Mouse (Mus musculus): ENCODE data around the gene Zfp868.
"Not testable (repeated sequence)": the region's sequence is repeated elsewhere in the genome, so short reads cannot be mapped to it uniquely, and the experiment has no call there.

Zfp868 gene

DNA sequence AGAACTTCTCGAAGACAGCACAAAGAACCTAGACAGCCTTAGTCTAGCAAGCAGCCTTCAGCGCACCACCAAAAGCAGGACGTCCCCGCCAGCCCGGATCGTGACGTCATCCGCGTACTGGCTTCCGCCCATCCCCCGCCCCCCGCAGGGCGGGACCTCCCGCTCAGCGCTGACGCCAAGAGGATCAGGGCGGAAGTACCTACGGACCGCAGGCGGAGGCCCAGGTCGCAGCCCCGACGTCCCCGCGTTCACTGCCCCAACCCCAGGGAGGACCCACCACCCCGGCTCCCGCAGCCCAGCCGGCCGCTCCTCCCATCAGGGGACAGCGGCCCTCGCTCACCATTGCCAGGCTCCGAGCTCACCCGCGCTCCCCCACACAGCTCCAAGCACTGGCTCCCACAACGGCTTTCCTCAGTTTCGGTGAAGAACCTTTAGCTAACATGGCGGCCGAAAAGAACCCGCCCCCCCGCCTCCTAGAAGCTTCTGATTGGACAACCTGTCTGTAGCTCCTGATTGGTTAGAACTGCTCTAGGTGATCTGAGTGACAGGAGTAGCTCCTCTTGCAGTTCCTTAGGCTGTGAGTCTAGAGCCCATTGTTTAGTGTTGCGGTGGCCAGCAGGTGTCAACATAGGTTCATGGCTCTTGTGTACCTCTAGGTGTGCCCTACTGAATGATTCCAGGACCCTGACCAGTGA lies at the start of gene Zfp868:
Gene Zfp868, minus strand, starts transcription at position 454 of the 695 bp plus-strand sequence.
- peak; percentile 99 for DNase-seq

GRCm38 (mm10) chr8:69665051-69665450 lies 39.7 kb upstream of the Zfp868 start:
- DNase-seq = not testable (repeated sequence)

DNA sequence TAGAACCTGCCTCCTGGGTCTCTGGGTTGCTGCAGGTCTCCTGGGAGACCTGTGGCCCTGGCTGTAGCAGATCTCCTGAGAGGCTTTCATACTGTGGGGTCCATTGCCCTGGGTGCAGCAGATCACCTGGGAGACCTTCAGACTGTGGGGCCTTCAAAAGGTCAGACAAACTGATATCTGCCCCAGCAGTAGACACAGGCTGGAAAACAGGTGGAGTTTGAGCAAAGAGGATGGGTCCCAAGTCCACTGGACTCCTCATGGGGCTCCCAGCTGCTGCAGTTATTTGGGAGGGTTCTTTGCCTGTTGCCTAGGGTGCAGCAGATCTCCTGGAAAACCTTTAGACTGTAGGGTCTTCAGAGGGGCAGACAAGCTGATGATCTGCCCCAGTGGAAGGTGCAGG lies 35.9 kb upstream of the Zfp868 start:
- no peak for DNase-seq

DNA sequence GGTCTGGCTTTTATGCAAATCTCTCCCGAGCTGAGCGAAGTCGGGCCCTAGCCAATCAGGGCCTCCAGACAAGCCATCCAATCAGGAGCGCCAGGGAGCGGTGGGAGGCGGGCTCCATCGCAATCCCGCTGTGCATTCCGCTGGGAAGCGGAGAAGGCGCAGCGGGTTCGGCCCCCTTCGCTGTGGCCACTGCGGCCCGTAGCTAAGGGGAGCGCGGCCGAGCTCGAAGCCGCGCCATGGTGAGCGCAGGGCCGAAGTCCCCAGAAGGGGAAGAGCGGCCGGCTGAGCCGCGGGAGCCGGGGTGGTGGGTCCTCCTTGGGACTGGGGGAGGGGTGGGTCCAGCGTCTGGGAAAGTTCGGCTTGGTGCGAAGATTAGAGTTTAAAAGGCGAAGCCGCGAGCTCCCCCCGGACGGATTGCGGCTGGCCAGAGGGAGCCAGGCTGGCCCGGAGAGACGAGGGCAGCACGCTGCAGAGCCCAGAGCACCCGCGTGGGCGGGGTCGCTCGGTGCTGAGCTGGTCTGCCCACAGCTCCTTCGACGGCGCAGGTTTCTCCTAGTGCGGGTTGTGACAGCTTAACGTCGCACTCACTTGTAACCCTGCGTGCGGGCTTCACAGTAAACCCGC lies 29.1 kb upstream of the Zfp868 start, which contains the start of gene Zfp964:
Gene Zfp964, plus strand, starts transcription at position 122 of the 624 bp plus-strand sequence.
- DNase-seq = peak; percentile 78 to 79

GRCm38 (mm10) chr8:69653808-69654357 lies 28.5 kb upstream of the Zfp868 start:
- no peak for DNase-seq

- no peak for DNase-seq
These were observed 7.3 kb downstream of the Zfp868 start for GRCm38 (mm10) chr8:69618078-69618477.

GRCm38 (mm10) chr8:69614687-69615086 lies 10.7 kb downstream of the Zfp868 start:
- DNase-seq = peak; percentile 53 to 59

DNA sequence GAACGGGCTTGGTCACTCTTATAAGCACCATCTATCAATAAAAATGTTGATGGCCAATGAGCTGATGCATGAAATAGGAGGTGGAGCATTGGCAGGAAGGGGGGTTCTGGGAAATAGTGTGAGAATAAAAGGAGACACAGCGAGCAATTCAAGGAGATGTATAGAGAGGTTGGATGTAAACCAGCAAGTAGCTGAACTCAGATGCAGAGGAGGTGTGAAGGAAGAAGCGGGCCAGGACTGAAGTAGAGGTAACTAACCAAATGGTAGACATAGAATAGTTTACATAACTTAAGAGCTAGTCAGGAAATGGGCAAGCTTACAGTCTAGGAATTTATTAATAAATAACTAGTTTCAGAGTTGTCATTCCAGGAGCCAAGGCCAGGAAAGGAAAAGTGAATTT lies 27.8 kb downstream of the Zfp868 start:
- not testable (repeated sequence) for DNase-seq

GRCm38 (mm10) chr8:69584611-69585202 lies 40.6 kb downstream of the Zfp868 start:
- DNase-seq = peak in 1 of 2 experiments; percentile 12

- DNase-seq = not testable (repeated sequence)
These were observed 41.1 kb downstream of the Zfp868 start for GRCm38 (mm10) chr8:69584201-69584600.

All from B cell, adult 2 months (primary cell).